Mouse (Mus musculus) intestine, embryonic 16.5 days (tissue): ENCODE data around the gene Irs3. TPM values are rescaled to one million over a fixed set of nuclear protein-coding genes. Genes with fewer than 3 reads are reported as not detected.

Experiments
- ATAC-seq: fragments of 200-750 bp; cut with Nextera tagmentation; 2 replicates; pipeline ENCODE4 v1.8.0; 2017; ENCODE audit warnings: moderate TSS enrichment, moderate library complexity
- H3K27ac ChIP-seq: fragments of 300-500 bp; sonication (generic); 2 replicates; pipeline ENCODE4 v1.5.1; 2014; ENCODE audit warnings: mild to moderate bottlenecking, low read length
- H3K27me3 ChIP-seq: fragments of 300-500 bp; sonication (generic); replicated peaks from 2 replicates; pipeline ENCODE4 v1.6.1; 2014; ENCODE audit warnings: low read length, control low read depth, mixed read lengths; ENCODE audit not compliant: control insufficient read depth, insufficient read depth
- H3K36me3 ChIP-seq: fragments of 300-500 bp; sonication (generic); 2 replicates; pipeline ENCODE4 v1.6.1; 2014; ENCODE audit warnings: low read length, control low read depth; ENCODE audit not compliant: control insufficient read depth, insufficient read depth
- H3K4me1 ChIP-seq: fragments of 300-500 bp; sonication (generic); 2 replicates; pipeline ENCODE4 v1.6.1; 2014; ENCODE audit warnings: low read length, control low read depth, mixed read lengths; ENCODE audit not compliant: control insufficient read depth, insufficient read depth
- H3K4me2 ChIP-seq: fragments of 300-500 bp; sonication (generic); 2 replicates; pipeline ENCODE4 v1.6.1; 2014; ENCODE audit warnings: low read depth, low read length, control low read depth
- H3K4me3 ChIP-seq: fragments of 300-500 bp; sonication (generic); 2 replicates; pipeline ENCODE4 v1.5.1; 2014; ENCODE audit warnings: mild to moderate bottlenecking, low read length
- H3K9ac ChIP-seq: fragments of 300-500 bp; sonication (generic); 2 replicates; pipeline ENCODE4 v1.6.1; 2014; ENCODE audit warnings: low read depth, low read length
- H3K9me3 ChIP-seq: fragments of 300-500 bp; sonication (generic); 2 replicates; pipeline ENCODE4 v1.6.1; 2016; ENCODE audit warnings: low read length, control low read depth; ENCODE audit not compliant: control insufficient read depth
- WGBS: fragments of 180-500 bp; shearing (Covaris S2); extraction: QIAGEN DNeasy Blood & Tissue Kit; methylation state at CpG from one replicate; pipeline ENCODE4 v1.1.7; 2014; 5-methylcytosine and 5-hydroxymethylcytosine counted together
- polyA plus RNA-seq: library from polyadenylated mRNA; unstranded; fragments of >200 nt; fragmentation: Nextera tagmentation; extraction: Ambion mirVana; gene quantifications from 2 replicates; pipeline ENCODE4 v1.2.1, GENCODE M21; 2015

Irs3 gene
- polyA plus RNA-seq, 1 experiment from 2014 or later: 0.27 TPM

- no peak for ATAC-seq
- no peak overlapping the region for H3K4me2 ChIP-seq
- no peaks in the 10 kb centered on the region for H3K9me3 ChIP-seq
- peak overlapping the region; percentile 58; the same call in 1 of the 2 replicates for H3K27ac ChIP-seq
- WGBS: 45% methylated on average over 4 of the region's 4 CpGs
- peaks cover 35% of the 10 kb centered on the region for H3K4me1 ChIP-seq
- H3K27me3 ChIP-seq: peaks cover 14% of the 10 kb centered on the region
- H3K4me3 ChIP-seq: no peak overlapping the region
- no peak overlapping the region for H3K9ac ChIP-seq
- peaks cover 3% of the 10 kb centered on the region; the same call in 1 of the 2 replicates for H3K36me3 ChIP-seq
Measured at GRCm38 (mm10) chr5:137649251-137649650, 3.7 kb upstream of the Irs3 start.

DNA sequence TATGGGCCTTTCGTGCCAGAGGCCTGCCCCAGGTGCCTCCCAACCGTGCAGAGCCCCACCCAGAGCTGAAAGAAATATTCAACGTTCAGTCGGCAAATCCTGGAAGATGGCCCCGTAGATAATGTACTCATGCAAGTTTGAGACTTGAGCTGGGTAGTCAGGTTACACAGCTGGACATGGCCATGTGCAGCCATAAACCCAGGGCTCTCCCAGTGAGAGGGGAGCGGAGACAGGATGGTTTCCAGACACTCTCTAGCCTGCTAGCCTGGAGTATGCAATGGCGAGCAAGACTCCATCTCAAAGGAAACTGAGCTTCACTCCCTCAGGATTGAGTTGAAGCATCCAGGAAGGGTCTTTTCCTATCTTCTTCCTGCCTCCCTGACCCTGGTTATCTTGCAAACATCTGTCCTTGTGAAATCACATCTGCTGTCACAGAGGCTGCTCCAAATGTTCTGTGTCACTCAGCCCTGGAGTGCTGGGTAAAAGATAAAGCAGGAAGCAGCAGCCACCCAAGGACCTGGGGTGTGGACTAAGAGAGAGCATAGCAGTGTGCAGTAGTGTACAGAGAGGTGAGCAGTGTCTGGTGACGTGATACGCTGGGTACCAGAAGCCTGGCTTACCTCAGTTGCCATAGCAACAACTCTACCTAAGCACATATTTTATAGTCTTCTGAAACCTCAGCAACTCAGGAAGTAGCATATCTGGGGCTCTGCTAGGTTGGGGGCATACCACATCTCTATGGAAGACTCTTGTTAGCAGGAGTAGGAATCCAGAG, 2.5 kb upstream of the Irs3 start:
- H3K4me2 ChIP-seq: no peak overlapping the region
- WGBS: 36% methylated on average over 9 of the region's 9 CpGs
- peaks cover 14% of the 10 kb centered on the region for H3K27me3 ChIP-seq
- no peak overlapping the region for H3K27ac ChIP-seq
- H3K4me3 ChIP-seq: no peak overlapping the region
- peaks cover 35% of the 10 kb centered on the region for H3K4me1 ChIP-seq
- peaks cover 3% of the 10 kb centered on the region; the same call in 1 of the 2 replicates for H3K36me3 ChIP-seq
- no peak overlapping the region for H3K9ac ChIP-seq
- no peaks in the 10 kb centered on the region for H3K9me3 ChIP-seq
- ATAC-seq: no peak

- ATAC-seq: peak; percentile 23; the same call in 1 of the 2 replicates
- H3K9me3 ChIP-seq: no peaks in the 10 kb centered on the region
- no peak overlapping the region for H3K27ac ChIP-seq
- 7% methylated on average over 44 of the region's 44 CpGs for WGBS
- peak overlapping the region; percentile 58; the same call in 1 of the 2 replicates for H3K9ac ChIP-seq
- H3K36me3 ChIP-seq: peaks cover 16% of the 10 kb centered on the region
- peak overlapping the region; percentile 41 for H3K4me3 ChIP-seq
- peak overlapping the region; percentile 63 for H3K4me2 ChIP-seq
- peaks cover 14% of the 10 kb centered on the region for H3K27me3 ChIP-seq
- H3K4me1 ChIP-seq: peaks cover 26% of the 10 kb centered on the region
Measured at GRCm38 (mm10) chr5:137645091-137645651, 343 bp downstream of the Irs3 start.

- WGBS: 49% methylated on average over 19 of the region's 19 CpGs
- no peaks in the 10 kb centered on the region for H3K9me3 ChIP-seq
- H3K36me3 ChIP-seq: peaks cover 21% of the 10 kb centered on the region
- H3K27me3 ChIP-seq: peaks cover 14% of the 10 kb centered on the region
- H3K4me2 ChIP-seq: no peak overlapping the region
- no peak for ATAC-seq
- peaks cover 19% of the 10 kb centered on the region for H3K4me1 ChIP-seq
- H3K4me3 ChIP-seq: no peak overlapping the region
- no peak overlapping the region for H3K9ac ChIP-seq
- no peak overlapping the region for H3K27ac ChIP-seq
Measured at GRCm38 (mm10) chr5:137644484-137644883, 1.0 kb downstream of the Irs3 start.

DNA sequence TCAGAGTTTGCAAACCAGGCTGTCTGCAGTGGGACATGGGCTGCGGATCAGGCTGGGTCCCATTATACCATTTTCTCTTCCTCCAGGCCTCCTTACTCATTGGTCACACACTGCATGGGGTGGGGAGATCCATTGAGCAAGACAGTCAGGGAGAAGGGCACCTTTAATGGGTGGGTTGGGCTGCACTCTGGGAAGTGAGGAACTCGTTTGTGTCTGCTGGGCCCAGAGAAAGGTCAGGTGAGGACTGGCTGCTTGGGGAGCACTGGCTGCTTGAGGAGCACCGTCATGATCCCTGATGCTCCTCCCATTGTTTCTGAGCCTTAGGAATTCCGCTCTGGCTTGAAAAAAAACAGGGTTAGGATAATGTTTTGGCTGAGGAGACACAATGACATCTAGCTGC, 2.6 kb downstream of the Irs3 start:
- no peaks in the 10 kb centered on the region for H3K9me3 ChIP-seq
- ATAC-seq: no peak
- H3K27ac ChIP-seq: no peak overlapping the region
- H3K9ac ChIP-seq: 0 out of 2 replicates have a peak overlapping the region, but pooled peaks have one; percentile 8
- no peak overlapping the region for H3K4me2 ChIP-seq
- no peak overlapping the region for H3K4me3 ChIP-seq
- H3K27me3 ChIP-seq: peaks cover 14% of the 10 kb centered on the region
- peaks cover 11% of the 10 kb centered on the region; the same call in 1 of the 2 replicates for H3K4me1 ChIP-seq
- 40% methylated on average over 4 of the region's 4 CpGs for WGBS
- peaks cover 29% of the 10 kb centered on the region for H3K36me3 ChIP-seq

GRCm38 (mm10) chr5:137641054-137641453, 4.5 kb downstream of the Irs3 start, which contains the start of gene Sap25:
Sap25 (plus strand) TSS chr5:137641334.
- H3K36me3 ChIP-seq: peaks cover 43% of the 10 kb centered on the region
- 0 out of 2 replicates have a peak, but pooled peaks have one; percentile 14 for ATAC-seq

DNA sequence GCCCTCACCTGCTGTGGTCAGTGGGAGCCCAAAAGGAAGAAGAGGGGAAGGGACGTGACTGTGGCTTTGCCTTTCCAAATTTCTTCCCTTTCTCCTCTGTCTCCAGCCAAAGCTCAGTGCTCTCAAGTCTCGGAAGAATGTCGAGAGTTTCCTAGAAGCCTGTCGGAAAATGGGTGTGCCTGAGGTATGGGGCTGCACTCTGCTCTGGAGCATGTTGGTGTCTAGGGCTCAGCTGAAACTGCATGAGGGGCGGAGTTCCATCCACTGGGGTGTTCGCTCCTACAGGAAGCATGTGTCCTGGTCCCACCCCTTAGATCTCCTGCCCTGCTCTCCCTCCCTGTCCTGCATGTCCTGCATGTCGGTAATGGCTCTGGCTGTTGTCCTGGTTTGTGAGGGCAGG, 6.0 kb downstream of the Irs3 start:
- Histone ChIP-seq H3K27me3 (peaks cover 2% of the 10 kb centered on the region; the same call in 1 of the 2 replicates), H3K9me3 (no peaks in the 10 kb centered on the region), H3K27ac (no peak overlapping the region), H3K9ac (no peak overlapping the region), H3K4me2 (no peak overlapping the region), H3K36me3 (peaks cover 51% of the 10 kb centered on the region), H3K4me3 (no peak overlapping the region), H3K4me1 (peaks cover 8% of the 10 kb centered on the region; the same call in 1 of the 2 replicates)
- WGBS: 83% methylated on average over 7 of the region's 7 CpGs
- ATAC-seq: no peak

More at GRCm38 (mm10) chr5:137641054-137641453, 4.5 kb downstream of the Irs3 start, which contains the start of gene Sap25:
- no peaks in the 10 kb centered on the region for H3K9me3 ChIP-seq
- H3K4me3 ChIP-seq: no peak within 1 kb of the TSS
- H3K27me3 ChIP-seq: peaks cover 14% of the 10 kb centered on the region
- H3K4me2 ChIP-seq: no peak within 1 kb of the TSS
- H3K9ac ChIP-seq: no peak within 1 kb of the TSS
- no peak within 1 kb of the TSS for H3K27ac ChIP-seq
- WGBS: 89% methylated on average over 19 of the region's 19 CpGs
- H3K4me1 ChIP-seq: peaks cover 7% of the 10 kb centered on the region; the same call in 1 of the 2 replicates

DNA sequence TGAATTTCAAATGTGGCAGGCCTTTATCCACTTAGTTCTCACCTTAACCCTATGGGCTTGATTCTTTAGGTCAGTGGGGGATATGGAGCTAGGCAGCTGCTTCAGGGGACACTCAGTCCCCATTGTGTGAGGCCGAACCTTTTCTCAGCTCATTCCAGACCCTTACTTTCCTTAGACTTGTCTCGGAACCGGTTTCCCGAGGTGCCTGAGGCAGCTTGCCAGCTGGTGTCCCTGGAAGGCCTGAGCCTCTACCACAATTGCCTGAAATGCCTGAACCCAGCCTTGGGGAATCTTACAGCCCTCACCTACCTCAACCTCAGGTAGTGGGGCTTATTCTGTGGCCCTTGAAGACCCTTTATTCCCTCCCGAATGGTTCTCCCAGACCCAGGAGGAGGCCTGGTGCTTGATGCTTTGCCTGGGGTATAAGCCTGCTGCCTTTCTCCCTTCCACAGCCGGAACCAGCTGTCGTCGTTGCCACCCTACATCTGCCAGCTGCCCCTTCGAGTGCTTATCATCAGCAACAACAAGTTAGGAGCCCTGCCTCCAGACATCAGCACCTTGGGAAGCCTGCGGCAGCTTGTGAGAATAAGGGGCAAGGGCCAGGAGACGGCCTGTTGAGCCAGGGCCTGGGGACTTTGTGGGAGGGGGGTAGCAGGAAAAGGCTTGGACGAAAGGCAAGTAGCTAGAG, 12.0 kb downstream of the Irs3 start:
- Histone ChIP-seq H3K4me1 (peaks cover 43% of the 10 kb centered on the region), H3K9me3 (no peaks in the 10 kb centered on the region), H3K4me2 (no peak overlapping the region), H3K4me3 (no peak overlapping the region), H3K27ac (no peak overlapping the region), H3K36me3 (peaks cover 32% of the 10 kb centered on the region), H3K9ac (peak overlapping the region; percentile 10), H3K27me3 (no peaks in the 10 kb centered on the region)
- 78% methylated on average over 12 of the region's 12 CpGs for WGBS
- no peak for ATAC-seq

DNA sequence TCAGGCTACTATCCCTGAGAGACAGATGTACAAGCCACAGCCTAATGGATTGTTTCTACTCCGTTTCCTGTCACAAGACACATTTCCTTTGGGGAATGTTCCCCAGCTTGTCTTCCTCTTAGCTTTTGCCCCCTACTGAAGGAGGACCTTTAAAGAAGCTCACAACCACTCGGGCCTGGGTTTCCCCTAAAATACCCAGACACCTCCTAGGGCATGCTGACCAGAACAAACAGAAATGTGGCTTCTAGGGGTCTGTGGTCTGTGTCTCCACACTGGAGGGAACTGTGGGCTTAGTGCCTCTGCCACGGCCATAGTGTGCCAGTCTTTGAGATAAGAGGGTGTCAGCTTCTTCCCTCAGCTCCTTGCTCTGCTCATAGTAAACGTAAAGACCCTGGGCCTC, 13.9 kb downstream of the Irs3 start:
- peaks cover 18% of the 10 kb centered on the region for H3K36me3 ChIP-seq
- peak overlapping the region; percentile 91 for H3K9ac ChIP-seq
- peak overlapping the region; percentile 99 for H3K27ac ChIP-seq
- ATAC-seq: no peak
- WGBS: 59% methylated on average over 4 of the region's 4 CpGs
- peak overlapping the region; percentile 86; the same call in 1 of the 2 replicates for H3K4me3 ChIP-seq
- H3K4me2 ChIP-seq: peak overlapping the region; percentile 84
- no peaks in the 10 kb centered on the region for H3K27me3 ChIP-seq
- no peaks in the 10 kb centered on the region for H3K9me3 ChIP-seq
- H3K4me1 ChIP-seq: peaks cover 48% of the 10 kb centered on the region
